Mouse (Mus musculus) intestine, postnatal 0 days (tissue): Measurements from ENCODE around the gene Ppm1l. TPM values are rescaled to one million over a fixed set of nuclear protein-coding genes. Genes with fewer than 3 reads are reported as not detected.

Experiments
- ATAC-seq: fragments of 200-750 bp; cut with Nextera tagmentation; 2 replicates; pipeline ENCODE4 v1.8.0; 2017; ENCODE audit warnings: mild to moderate bottlenecking, moderate TSS enrichment, moderate library complexity
- H3K27ac ChIP-seq: fragments of 300-500 bp; sonication (generic); 2 replicates; pipeline ENCODE4 v1.5.1; 2014; ENCODE audit warnings: mild to moderate bottlenecking, low read depth, low read length, moderate library complexity
- H3K27me3 ChIP-seq: fragments of 300-500 bp; sonication (generic); replicated peaks from 2 replicates; pipeline ENCODE4 v1.6.1; 2014; ENCODE audit warnings: low read length, mixed read lengths; ENCODE audit not compliant: control insufficient read depth, insufficient read depth
- H3K36me3 ChIP-seq: fragments of 300-500 bp; sonication (generic); 2 replicates; pipeline ENCODE4 v1.6.1; 2014; ENCODE audit warnings: mild to moderate bottlenecking, moderate library complexity; ENCODE audit not compliant: control insufficient read depth, insufficient read depth
- H3K4me1 ChIP-seq: fragments of 300-500 bp; sonication (generic); replicated peaks from 2 replicates; pipeline ENCODE4 v1.6.1; 2014; ENCODE audit warnings: antibody characterized with exemption, low read length, mixed read lengths; ENCODE audit not compliant: control insufficient read depth, insufficient read depth
- H3K4me2 ChIP-seq: fragments of 300-500 bp; sonication (generic); replicated peaks from 2 replicates; pipeline ENCODE4 v1.6.1; 2014; ENCODE audit warnings: low read depth, mild to moderate bottlenecking, moderate library complexity
- H3K4me3 ChIP-seq: fragments of 300-500 bp; sonication (generic); 2 replicates; pipeline ENCODE4 v1.5.1; 2014; ENCODE audit warnings: low read depth, low read length
- H3K9ac ChIP-seq: fragments of 300-500 bp; sonication (generic); 2 replicates; pipeline ENCODE4 v1.6.1; 2014; ENCODE audit warnings: mild to moderate bottlenecking, low read depth, low read length
- H3K9me3 ChIP-seq: fragments of 300-500 bp; sonication (generic); 2 replicates; pipeline ENCODE4 v1.6.1; 2016; ENCODE audit warnings: mixed run types; ENCODE audit not compliant: control insufficient read depth
- CTCF ChIP-seq: sonication (generic); IDR thresholded peaks from 2 replicates; pipeline ENCODE4 v1.5.1; 2016; ENCODE audit warnings: low read depth, mild to moderate bottlenecking, control low read depth, antibody characterized with exemption, moderate library complexity
- WGBS: fragments of 180-500 bp; shearing (Covaris S2); extraction: QIAGEN DNeasy Blood & Tissue Kit; methylation state at CpG from one replicate; pipeline ENCODE4 v1.1.7; 2014; 5-methylcytosine and 5-hydroxymethylcytosine counted together
- polyA plus RNA-seq: library from polyadenylated mRNA; unstranded; fragments of >200 nt; fragmentation: Nextera tagmentation; extraction: Ambion mirVana; gene quantifications from 2 replicates; pipeline ENCODE4 v1.2.1, GENCODE M21; 2015

The Ppm1l gene
- polyA plus RNA-seq, 1 experiment from 2014 or later = 3.0 TPM

DNA sequence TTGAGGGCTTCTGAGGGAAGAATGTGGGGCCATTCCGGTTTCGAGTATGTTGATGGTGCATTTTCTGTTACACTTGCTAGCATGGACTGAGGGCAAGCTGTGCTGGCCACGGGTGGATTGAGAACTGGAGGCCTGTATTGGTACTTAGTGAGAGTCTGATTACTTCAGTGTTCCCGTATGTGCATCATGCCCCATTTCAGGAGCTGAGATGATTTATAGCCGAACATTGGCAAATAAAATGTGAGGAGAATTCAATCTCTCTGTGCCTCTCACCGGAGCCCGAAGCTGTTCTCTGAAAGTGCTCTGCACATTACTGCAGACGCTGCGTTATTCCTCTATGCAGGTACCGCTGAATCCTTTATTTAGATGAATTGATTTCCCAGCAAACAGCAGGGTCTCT, 116.9 kb downstream of the Ppm1l start:
- no peak for ATAC-seq
- Histone ChIP-seq H3K9ac (no peak overlapping the region), H3K36me3 (no peaks in the 10 kb centered on the region), H3K4me1 (no peaks in the 10 kb centered on the region), H3K27me3 (no peaks in the 10 kb centered on the region), H3K4me2 (no peak overlapping the region), H3K9me3 (no peaks in the 10 kb centered on the region), H3K4me3 (no peak overlapping the region), H3K27ac (no peak overlapping the region)
- no peak for TF ChIP-seq CTCF
- WGBS = 83% methylated on average over 10 of the region's 10 CpGs

- no peak overlapping the region for H3K4me2 ChIP-seq
- H3K36me3 ChIP-seq = no peaks in the 10 kb centered on the region
- H3K9me3 ChIP-seq = no peaks in the 10 kb centered on the region
- no peak for ATAC-seq
- no peak overlapping the region for H3K27ac ChIP-seq
- TF ChIP-seq CTCF = no peak
- H3K9ac ChIP-seq = no peak overlapping the region
- no peak overlapping the region for H3K4me3 ChIP-seq
- H3K4me1 ChIP-seq = no peaks in the 10 kb centered on the region
- no peaks in the 10 kb centered on the region for H3K27me3 ChIP-seq
- WGBS = 71% methylated on average over 12 of the region's 12 CpGs
These were observed 122.3 kb downstream of the Ppm1l start for GRCm38 (mm10) chr3:69438773-69439514.

DNA sequence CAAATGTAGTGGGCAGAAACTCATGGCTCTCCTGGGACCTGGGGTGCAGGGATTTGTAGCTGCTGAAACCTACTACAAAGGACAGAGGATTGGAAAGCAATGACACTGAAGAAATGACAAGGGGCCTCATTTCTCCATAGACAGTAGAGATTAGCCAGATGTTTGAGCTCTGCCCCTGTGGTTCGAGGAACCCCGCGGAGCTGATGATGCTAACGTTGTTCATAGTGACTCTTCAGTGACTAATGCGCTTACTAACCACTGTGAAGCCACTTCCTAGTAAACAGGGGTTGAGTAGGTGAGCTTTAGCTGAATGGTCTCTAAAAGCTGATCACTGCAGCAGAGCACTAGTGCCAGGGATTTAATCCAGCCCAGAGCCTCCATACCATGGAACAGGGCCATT, 124.1 kb downstream of the Ppm1l start:
- WGBS = 70% methylated on average over 5 of the region's 5 CpGs
- Histone ChIP-seq H3K4me1 (no peaks in the 10 kb centered on the region), H3K4me3 (no peak overlapping the region), H3K27ac (no peak overlapping the region), H3K9ac (no peak overlapping the region), H3K4me2 (no peak overlapping the region), H3K36me3 (no peaks in the 10 kb centered on the region), H3K27me3 (no peaks in the 10 kb centered on the region), H3K9me3 (no peaks in the 10 kb centered on the region)
- TF ChIP-seq CTCF = no peak
- no peak for ATAC-seq

GRCm38 (mm10) chr3:69446989-69447388, 130.3 kb downstream of the Ppm1l start:
- Histone ChIP-seq H3K36me3 (no peaks in the 10 kb centered on the region), H3K4me2 (no peak overlapping the region), H3K4me1 (no peaks in the 10 kb centered on the region), H3K9ac (no peak overlapping the region), H3K4me3 (no peak overlapping the region), H3K27me3 (no peaks in the 10 kb centered on the region), H3K27ac (no peak overlapping the region), H3K9me3 (no peaks in the 10 kb centered on the region)
- WGBS = 73% methylated on average over 5 of the region's 5 CpGs
- no peak for TF ChIP-seq CTCF
- ATAC-seq = no peak

- no peak overlapping the region for H3K27ac ChIP-seq
- WGBS = 78% methylated on average over 3 of the region's 3 CpGs
- H3K4me2 ChIP-seq = no peak overlapping the region
- no peak for ATAC-seq
- no peak for TF ChIP-seq CTCF
- no peak overlapping the region for H3K4me3 ChIP-seq
- H3K9me3 ChIP-seq = no peaks in the 10 kb centered on the region
- H3K9ac ChIP-seq = no peak overlapping the region
- H3K4me1 ChIP-seq = no peaks in the 10 kb centered on the region
- no peaks in the 10 kb centered on the region for H3K36me3 ChIP-seq
- H3K27me3 ChIP-seq = no peaks in the 10 kb centered on the region
These were observed 132.4 kb downstream of the Ppm1l start for GRCm38 (mm10) chr3:69449041-69449440.

- no peak overlapping the region for H3K27ac ChIP-seq
- no peak for ATAC-seq
- no peak overlapping the region for H3K4me2 ChIP-seq
- H3K4me1 ChIP-seq = no peaks in the 10 kb centered on the region; the same call in 1 of the 2 replicates
- no peaks in the 10 kb centered on the region for H3K9me3 ChIP-seq
- 79% methylated on average over 3 of the region's 3 CpGs for WGBS
- no peak overlapping the region for H3K4me3 ChIP-seq
- no peaks in the 10 kb centered on the region for H3K36me3 ChIP-seq
- H3K9ac ChIP-seq = no peak overlapping the region
- no peaks in the 10 kb centered on the region for H3K27me3 ChIP-seq
- TF ChIP-seq CTCF = 0 out of 2 replicates have a peak, but pooled peaks have one; percentile 12
These were observed 137.7 kb downstream of the Ppm1l start for GRCm38 (mm10) chr3:69454330-69454729.
